Mouse (Mus musculus) limb, embryonic 14.5 days (tissue): ENCODE data around the gene Midn. TPM values are rescaled to one million over a fixed set of nuclear protein-coding genes. Genes with fewer than 3 reads are reported as not detected.

Experiments used
- ATAC-seq: fragments of 200-750 bp; cut with Nextera tagmentation; 2 replicates; pipeline ENCODE4 v1.8.0; 2017; ENCODE audit warnings: low read depth, moderate number of reproducible peaks, moderate TSS enrichment; ENCODE audit not compliant: low FRiP score
- DNase-seq: peaks from one replicate; pipeline ENCODE4 v3.0.0-alpha.2; 2015; ENCODE audit warnings: low spot score
- H3K27ac ChIP-seq: fragments of 300-500 bp; sonication (generic); replicated peaks from 2 replicates; pipeline ENCODE4 v1.5.1; 2014; ENCODE audit warnings: low read depth, mild to moderate bottlenecking, low read length, moderate library complexity, mixed read lengths
- H3K27me3 ChIP-seq: fragments of 300-500 bp; sonication (generic); 2 replicates; pipeline ENCODE4 v1.6.1; 2014; ENCODE audit warnings: low read length, mixed read lengths; ENCODE audit not compliant: control insufficient read depth, insufficient read depth
- H3K36me3 ChIP-seq: fragments of 300-500 bp; sonication (generic); 2 replicates; pipeline ENCODE4 v1.6.1; 2014; ENCODE audit warnings: mild to moderate bottlenecking, low read length, moderate library complexity, mixed read lengths; ENCODE audit not compliant: control insufficient read depth, insufficient read depth
- H3K4me1 ChIP-seq: fragments of 300-500 bp; sonication (generic); 2 replicates; pipeline ENCODE4 v1.6.1; 2014; ENCODE audit warnings: antibody characterized with exemption, low read length, mixed read lengths; ENCODE audit not compliant: control insufficient read depth, insufficient read depth
- H3K4me2 ChIP-seq: fragments of 300-500 bp; sonication (generic); replicated peaks from 2 replicates; pipeline ENCODE4 v1.6.1; 2014; ENCODE audit warnings: low read depth, mild to moderate bottlenecking, low read length, moderate library complexity; ENCODE audit not compliant: severe bottlenecking
- H3K4me3 ChIP-seq: fragments of 300-500 bp; sonication (generic); replicated peaks from 2 replicates; pipeline ENCODE4 v1.5.1; 2014; ENCODE audit warnings: low read length
- H3K9ac ChIP-seq: fragments of 300-500 bp; sonication (generic); 2 replicates; pipeline ENCODE4 v1.6.1; 2014; ENCODE audit warnings: mild to moderate bottlenecking, low read depth, low read length, moderate library complexity; ENCODE audit not compliant: severe bottlenecking
- H3K9me3 ChIP-seq: fragments of 300-500 bp; sonication (generic); 2 replicates; pipeline ENCODE4 v1.6.1; 2016; ENCODE audit warnings: low read length; ENCODE audit not compliant: control insufficient read depth
- POLR2A ChIP-seq: fragments of 200-500 bp; IDR thresholded peaks from 2 replicates; pipeline ENCODE4 v1.8.0; 2012; ENCODE audit warnings: inconsistent platforms, mild to moderate bottlenecking, moderate library complexity, borderline replicate concordance; ENCODE audit not compliant: insufficient read depth, insufficient read length; ENCODE audit errors: extremely low read depth
- WGBS: fragments of 180-500 bp; shearing (Covaris S2); extraction: QIAGEN DNeasy Blood & Tissue Kit; methylation state at CpG from one replicate; pipeline ENCODE4 v1.1.7; 2014; 5-methylcytosine and 5-hydroxymethylcytosine counted together
- polyA plus RNA-seq, 2 experiments: library from polyadenylated mRNA; depleted of rRNA in 1 of 2; stranded (reverse) in 1 of 2; unstranded in 1 of 2; fragments of >200 nt; fragmentation: Nextera tagmentation in 1 of 2; extraction: Ambion mirVana in 1 of 2; gene quantifications; 2 replicates each; pipeline versions ENCODE4 v1.2.1 to v1.2.3; 2012 to 2014

The Midn gene
- polyA plus RNA-seq, 2 experiments, result 33.4 to 108 TPM

GRCm38 (mm10) chr10:80137626-80138552 is 10.2 kb upstream of the Midn start:
- H3K9me3 ChIP-seq, result no peaks in the 10 kb centered on the region
- WGBS, result 7% methylated on average over 22 of the region's 33 CpGs
- no peak overlapping the region for H3K27ac ChIP-seq
- peaks cover 25% of the 10 kb centered on the region for H3K4me1 ChIP-seq
- H3K4me3 ChIP-seq, result peak overlapping the region; percentile 71
- peak overlapping the region; percentile 97 for H3K4me2 ChIP-seq
- DNase-seq, result no peak
- peaks cover 16% of the 10 kb centered on the region for H3K27me3 ChIP-seq
- ATAC-seq, result no peak
- no peak for TF ChIP-seq POLR2A
- peak overlapping the region; percentile 41 for H3K9ac ChIP-seq
- H3K36me3 ChIP-seq, result peaks cover 31% of the 10 kb centered on the region

GRCm38 (mm10) chr10:80138553-80139438 is 9.3 kb upstream of the Midn start, which contains the start of gene Atp5d:
Gene Atp5d, plus strand, starts transcription at chr10:80138632.
- DNase-seq (peak; percentile 56), ATAC-seq (no peak)
- H3K27me3 ChIP-seq, result peaks cover 16% of the 10 kb centered on the region
- H3K4me1 ChIP-seq, result peaks cover 27% of the 10 kb centered on the region
- peak within 1 kb of the TSS; percentile 66 for H3K9ac ChIP-seq
- 0 out of 2 replicates have a peak, but pooled peaks have one; percentile 43 for TF ChIP-seq POLR2A
- 0 out of 2 replicates have a peak within 1 kb of the TSS, but pooled peaks have one; percentile 33 for H3K27ac ChIP-seq
- H3K4me3 ChIP-seq, result peak within 1 kb of the TSS; percentile 71
- no peaks in the 10 kb centered on the region for H3K9me3 ChIP-seq
- H3K4me2 ChIP-seq, result peak within 1 kb of the TSS; percentile 97
- H3K36me3 ChIP-seq, result peaks cover 27% of the 10 kb centered on the region
- WGBS, result 0% methylated on average over 48 of the region's 94 CpGs

- Histone ChIP-seq H3K9me3 (no peaks in the 10 kb centered on the region), H3K27me3 (peaks cover 16% of the 10 kb centered on the region), H3K4me3 (peak overlapping the region; percentile 71), H3K4me1 (peaks cover 27% of the 10 kb centered on the region), H3K4me2 (peak overlapping the region; percentile 97), H3K27ac (no peak overlapping the region), H3K36me3 (peaks cover 28% of the 10 kb centered on the region), H3K9ac (peak overlapping the region; percentile 66)
- 0% methylated on average over 9 of the region's 10 CpGs for WGBS
- no peak for DNase-seq
- ATAC-seq, result peak; percentile 12
- no peak for TF ChIP-seq POLR2A
Observed at GRCm38 (mm10) chr10:80139439-80139775, 8.7 kb upstream of the Midn start.

- H3K27ac ChIP-seq, result no peak overlapping the region
- no peak overlapping the region for H3K4me3 ChIP-seq
- WGBS, result 80% methylated on average over 11 of the region's 11 CpGs
- no peaks in the 10 kb centered on the region for H3K9me3 ChIP-seq
- H3K4me1 ChIP-seq, result peaks cover 27% of the 10 kb centered on the region
- ATAC-seq (no peak), DNase-seq (no peak)
- no peak overlapping the region for H3K9ac ChIP-seq
- H3K27me3 ChIP-seq, result peaks cover 16% of the 10 kb centered on the region
- no peak overlapping the region for H3K4me2 ChIP-seq
- H3K36me3 ChIP-seq, result peaks cover 29% of the 10 kb centered on the region
- no peak for TF ChIP-seq POLR2A
Observed at GRCm38 (mm10) chr10:80139975-80140665, 8.0 kb upstream of the Midn start.
